Mouse (Mus musculus) thymus, postnatal 14 days (tissue): ENCODE results near the gene Paxx.

Experiments
- DNase-seq: peaks from one replicate; pipeline ENCODE4 v3.0.0; 2021

The Paxx gene

GRCm38 (mm10) chr2:25480541-25480940 is 19.6 kb upstream of the Paxx start:
- DNase-seq = no peak

GRCm38 (mm10) chr2:25479551-25480311 is 18.8 kb upstream of the Paxx start:
- DNase-seq = no peak

- DNase-seq = no peak
Measured at GRCm38 (mm10) chr2:25477967-25478675, 17.2 kb upstream of the Paxx start.

- DNase-seq = no peak
Measured at GRCm38 (mm10) chr2:25477541-25477940, 16.6 kb upstream of the Paxx start.

- DNase-seq = no peak
Measured at GRCm38 (mm10) chr2:25472550-25472949, 11.7 kb upstream of the Paxx start.

GRCm38 (mm10) chr2:25469969-25470368 is 9.1 kb upstream of the Paxx start, which contains the start of gene Ptgds:
Ptgds (minus strand) TSS chr2:25470046.
- DNase-seq = no peak

GRCm38 (mm10) chr2:25468962-25469915 is 8.3 kb upstream of the Paxx start:
- no peak for DNase-seq

- no peak for DNase-seq
Measured at GRCm38 (mm10) chr2:25467606-25468303, 6.9 kb upstream of the Paxx start.

- peak; percentile 87 for DNase-seq
Measured at GRCm38 (mm10) chr2:25465816-25466635, 5.1 kb upstream of the Paxx start.

- no peak for DNase-seq
Measured at GRCm38 (mm10) chr2:25465256-25465655, 4.4 kb upstream of the Paxx start.

GRCm38 (mm10) chr2:25463630-25464029 is 2.7 kb upstream of the Paxx start:
- no peak for DNase-seq

- DNase-seq = no peak
Measured at GRCm38 (mm10) chr2:25461407-25461806, 513 bp upstream of the Paxx start.

GRCm38 (mm10) chr2:25460135-25460534 is 759 bp downstream of the Paxx start:
- DNase-seq = peak; percentile 33

- DNase-seq = no peak
Measured at GRCm38 (mm10) chr2:25458911-25459310, 2.0 kb downstream of the Paxx start.

GRCm38 (mm10) chr2:25457022-25457896 is 3.6 kb downstream of the Paxx start:
- DNase-seq = no peak

GRCm38 (mm10) chr2:25456205-25456953 is 4.5 kb downstream of the Paxx start, which contains the start of gene Clic3:
Clic3 (plus strand) TSS chr2:25456838.
- no peak for DNase-seq

- DNase-seq = no peak
Measured at GRCm38 (mm10) chr2:25452951-25453350, 7.9 kb downstream of the Paxx start.

- no peak for DNase-seq
Measured at GRCm38 (mm10) chr2:25450853-25451647, 9.8 kb downstream of the Paxx start.

- DNase-seq = no peak
Measured at GRCm38 (mm10) chr2:25442682-25443081, 18.2 kb downstream of the Paxx start.
